ENCODE assay signal across 11 mouse cellular contexts in genomic region chr12:105936812-105937530, GRCm38 (mm10).
DNase-seq lines count a peak whose midpoint lies in the region; ATAC-seq and TF ChIP-seq lines count a peak whose summit lies in the region.
"Had no signal": no experiment of that assay in that cellular context is flagged by ENCODE, and none has a peak within 500 bp of the region (broad histone marks: within the 10 kb centered on the region; RNA-seq: fewer than 3 reads in every experiment).

No protein-coding gene starts in this region.

- WGBS in forebrain, embryonic 15.5 days, result 78% methylated on average over 18 of the region's 18 CpGs
- WGBS in forebrain, embryonic 12.5 days, result 88% methylated on average over 18 of the region's 18 CpGs
- WGBS in lung, postnatal 0 days, result 70% methylated on average over 18 of the region's 18 CpGs
- WGBS in kidney, adult 2 months, result 79% methylated on average over 18 of the region's 18 CpGs

- no peak for TF ChIP-seq POLR2A in kidney, adult 2 months (IDR thresholded peaks at IDR 0.05; ENCODE audit: low read depth, low read length)

- H3K27ac ChIP-seq in forebrain, embryonic 15.5 days (replicated peaks), result peak overlapping the region; percentile 58
- no peak overlapping the region for H3K27ac ChIP-seq in forebrain, embryonic 12.5 days
- H3K27ac ChIP-seq in lung, postnatal 0 days (ENCODE audit: low read length), result no peak overlapping the region
- H3K27ac ChIP-seq in kidney, adult 2 months (ENCODE audit: insufficient read depth, low read depth, low read length), result no peak overlapping the region
- H3K27ac ChIP-seq: limb, embryonic 15.5 days had no signal

- TF ChIP-seq CTCF in lung, postnatal 0 days (IDR thresholded peaks at IDR 0.05), result no peak
- no peak for TF ChIP-seq CTCF in kidney, adult 2 months (conservative IDR thresholded peaks at IDR 0.05; ENCODE audit: insufficient read depth, insufficient read length, low read depth, low read length)

- H3K36me3 ChIP-seq in forebrain, embryonic 15.5 days, result no peaks in the 10 kb centered on the region
- no peaks in the 10 kb centered on the region for H3K36me3 ChIP-seq in forebrain, embryonic 12.5 days (replicated peaks)
- H3K36me3 ChIP-seq in lung, postnatal 0 days (ENCODE audit: insufficient read depth, low read length), result no peaks in the 10 kb centered on the region
- no peaks in the 10 kb centered on the region for H3K36me3 ChIP-seq in splenic B cell, adult 2 months (ENCODE audit: control insufficient read depth, insufficient read depth, low read length, poor library complexity, severe bottlenecking)
- no peaks in the 10 kb centered on the region for H3K36me3 ChIP-seq in kidney, adult 2 months (ENCODE audit: control insufficient read depth, insufficient read depth, low read length)
- H3K36me3 ChIP-seq: limb, embryonic 15.5 days had no signal

- H3K4me1 ChIP-seq in forebrain, embryonic 15.5 days, result peaks cover 25% of the 10 kb centered on the region
- H3K4me1 ChIP-seq in forebrain, embryonic 12.5 days, result peaks cover 9% of the 10 kb centered on the region
- H3K4me1 ChIP-seq in lung, postnatal 0 days (ENCODE audit: insufficient read depth, low read depth, low read length), result no peaks in the 10 kb centered on the region
- H3K4me1 ChIP-seq in kidney, adult 2 months (ENCODE audit: control insufficient read depth, insufficient read depth, low read length), result no peaks in the 10 kb centered on the region

- no peak overlapping the region for H3K4me2 ChIP-seq in forebrain, embryonic 15.5 days (replicated peaks)
- no peak overlapping the region for H3K4me2 ChIP-seq in forebrain, embryonic 12.5 days
- no peak overlapping the region for H3K4me2 ChIP-seq in lung, postnatal 0 days (replicated peaks; ENCODE audit: low read depth, low read length)
- H3K4me2 ChIP-seq: limb, embryonic 15.5 days had no signal

- H3K9me3 ChIP-seq in forebrain, embryonic 15.5 days, result no peaks in the 10 kb centered on the region
- no peaks in the 10 kb centered on the region for H3K9me3 ChIP-seq in forebrain, embryonic 12.5 days
- no peaks in the 10 kb centered on the region for H3K9me3 ChIP-seq in lung, postnatal 0 days (ENCODE audit: low read length)

- DNase-seq in lung, postnatal 36 days, result peak; percentile 20
- no peak for DNase-seq in lung, postnatal 0 days (ENCODE audit: low spot score)
- peak; percentile 82 for DNase-seq in layer of hippocampus, adult 9-11 months
- peak; percentile 3 for DNase-seq in splenic B cell, adult 2 months (ENCODE audit: low read depth, low spot score)
- DNase-seq in kidney, adult 2 months, result no peak
- no peak for DNase-seq in T-cell, adult 2 months (ENCODE audit: low spot score)
- DNase-seq: B cell, adult 2 months; cerebellum, adult 18-20 months had no signal

- H3K27me3 ChIP-seq in forebrain, embryonic 15.5 days, result no peaks in the 10 kb centered on the region
- H3K27me3 ChIP-seq in forebrain, embryonic 12.5 days, result peaks cover 6% of the 10 kb centered on the region
- no peaks in the 10 kb centered on the region; the same call in 1 of the 2 replicates for H3K27me3 ChIP-seq in lung, postnatal 0 days (replicated peaks; ENCODE audit: insufficient read depth, low read length)
- no peaks in the 10 kb centered on the region for H3K27me3 ChIP-seq in splenic B cell, adult 2 months (ENCODE audit: control insufficient read depth, insufficient read depth, low read length, poor library complexity, severe bottlenecking)
- H3K27me3 ChIP-seq in kidney, adult 2 months (replicated peaks; ENCODE audit: control insufficient read depth, insufficient read depth, low read length), result no peaks in the 10 kb centered on the region

- no peak for TF ChIP-seq EP300 in lung, postnatal 0 days (IDR thresholded peaks at IDR 0.05)

- no peak; the same call in 1 of the 2 replicates for ATAC-seq in forebrain, embryonic 15.5 days (replicated peaks)
- ATAC-seq in forebrain, embryonic 12.5 days (ENCODE audit: low FRiP score), result no peak
- ATAC-seq in lung, postnatal 0 days, result no peak

- H3K4me3 ChIP-seq in forebrain, embryonic 15.5 days, result no peak overlapping the region
- H3K4me3 ChIP-seq in forebrain, embryonic 12.5 days (replicated peaks), result no peak overlapping the region
- H3K4me3 ChIP-seq in lung, postnatal 0 days (ENCODE audit: low read depth, low read length), result no peak overlapping the region
- no peak overlapping the region for H3K4me3 ChIP-seq in kidney, adult 2 months (ENCODE audit: insufficient read depth, low read depth, low read length)
- H3K4me3 ChIP-seq: limb, embryonic 15.5 days had no signal

- no peak overlapping the region for H3K9ac ChIP-seq in forebrain, embryonic 15.5 days (replicated peaks)
- no peak overlapping the region for H3K9ac ChIP-seq in forebrain, embryonic 12.5 days
- no peak overlapping the region for H3K9ac ChIP-seq in lung, postnatal 0 days (replicated peaks; ENCODE audit: low read depth)
- H3K9ac ChIP-seq: limb, embryonic 15.5 days had no signal

Comparison
In these comparisons a context has a peak if more than half of its experiments do, and no peak if none do; other contexts are left out.
1. DNase-seq: peak in lung, postnatal 36 days (single experiment), layer of hippocampus, adult 9-11 months (single experiment) and splenic B cell, adult 2 months (single experiment); none in lung, postnatal 0 days (single experiment), kidney, adult 2 months (single experiment) and T-cell, adult 2 months (single experiment).